Mouse (Mus musculus): ENCODE measurements at regions not wholly inside any gene's neighbourhood (a gene's known extent, or its start where the extent isn't known, plus 50 kb on each side); places are given as distances from the start of the nearest gene placed in this dataset.

DNA sequence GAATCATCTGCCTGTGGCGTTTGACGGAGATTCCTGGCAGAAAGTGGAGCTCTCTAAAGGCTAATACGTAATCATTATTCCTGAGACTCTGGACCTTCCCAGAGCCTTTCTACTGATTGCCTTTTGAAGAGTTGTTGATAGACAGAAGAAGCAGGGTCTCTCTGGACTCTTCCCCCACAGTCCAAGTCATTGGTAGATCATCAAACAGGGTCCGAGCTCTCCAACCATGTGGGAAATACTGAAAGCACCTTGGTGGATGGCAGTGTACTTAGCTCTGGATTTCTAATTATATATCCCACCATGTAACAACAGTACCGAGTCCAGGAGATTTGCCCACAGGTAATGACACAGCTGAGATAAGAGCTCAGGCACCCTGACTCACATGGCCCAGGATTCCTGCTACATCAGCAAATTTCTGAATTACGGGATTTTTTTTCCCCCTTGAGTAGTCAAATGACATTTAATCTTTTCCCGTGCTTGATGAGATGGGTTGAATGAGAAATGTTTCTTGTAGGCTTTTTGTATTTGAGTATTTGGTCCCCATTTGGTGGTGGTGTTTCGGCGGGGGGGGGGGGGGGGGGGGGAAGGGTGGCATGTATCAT lies 139.1 kb upstream of the Arl4c start:
- TF ChIP-seq CTCF (IDR thresholded peaks at IDR 0.05; ENCODE audit: low read depth, low read length): no peak
- no peak for TF ChIP-seq POLR2A (IDR thresholded peaks at IDR 0.05; ENCODE audit: borderline replicate concordance, low read depth, low read length)

Measured in bone marrow macrophage, adult 2 months (primary cell).